Mouse (Mus musculus) megakaryocyte progenitor cell, adult 5-6 weeks (primary cell): ENCODE measurements around the gene Shank2. TPM values are rescaled to one million over a fixed set of nuclear protein-coding genes. Genes with fewer than 3 reads are reported as not detected.

Experiments
- ATAC-seq: replicated peaks from 2 replicates; pipeline ENCODE4 v1.8.0; 2016; ENCODE audit warnings: mild to moderate bottlenecking, moderate TSS enrichment, inconsistent platforms; ENCODE audit not compliant: poor library complexity
- total RNA-seq, 2 experiments: library from RNA; stranded (forward) in 1 of 2; stranded (reverse) in 1 of 2; fragments of 157-497, 149-512 nt in 1 of 2; fragments of 200-1000 nt in 1 of 2; gene quantifications; 2 replicates each; pipeline versions ENCODE4 v1.2.3 to v1.2.4; 2015 to 2017

The Shank2 gene
- total RNA-seq, 2 experiments from 2014 or later, result not detected

GRCm38 (mm10) chr7:144160066-144160465 lies 158.3 kb downstream of the Shank2 start:
- no peak for ATAC-seq

GRCm38 (mm10) chr7:144160646-144161249 lies 159.0 kb downstream of the Shank2 start:
- ATAC-seq, result no peak

GRCm38 (mm10) chr7:144170272-144170671 lies 168.5 kb downstream of the Shank2 start:
- ATAC-seq, result no peak

- ATAC-seq, result no peak
Measured at GRCm38 (mm10) chr7:144170686-144171085, 169.0 kb downstream of the Shank2 start.

DNA sequence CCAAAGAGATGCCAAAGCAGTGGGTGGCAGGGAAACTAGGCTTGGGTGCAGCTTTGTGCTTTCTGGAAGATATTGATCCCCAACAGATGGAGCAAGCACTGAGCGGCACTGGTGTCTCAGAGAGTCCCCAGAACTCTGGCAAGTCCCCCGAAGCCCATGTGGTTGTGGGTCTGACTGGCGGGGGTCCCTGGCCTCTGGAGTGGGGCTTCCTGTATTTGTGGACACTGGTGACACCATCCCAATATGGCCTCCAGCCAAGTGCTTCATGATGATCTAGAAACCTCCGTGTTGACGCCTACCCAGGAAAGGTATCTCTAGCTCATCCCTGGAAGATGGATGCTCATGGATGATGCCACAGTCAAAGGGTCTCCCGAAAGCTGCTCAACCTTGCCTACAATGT lies 172.1 kb downstream of the Shank2 start:
- no peak for ATAC-seq

DNA sequence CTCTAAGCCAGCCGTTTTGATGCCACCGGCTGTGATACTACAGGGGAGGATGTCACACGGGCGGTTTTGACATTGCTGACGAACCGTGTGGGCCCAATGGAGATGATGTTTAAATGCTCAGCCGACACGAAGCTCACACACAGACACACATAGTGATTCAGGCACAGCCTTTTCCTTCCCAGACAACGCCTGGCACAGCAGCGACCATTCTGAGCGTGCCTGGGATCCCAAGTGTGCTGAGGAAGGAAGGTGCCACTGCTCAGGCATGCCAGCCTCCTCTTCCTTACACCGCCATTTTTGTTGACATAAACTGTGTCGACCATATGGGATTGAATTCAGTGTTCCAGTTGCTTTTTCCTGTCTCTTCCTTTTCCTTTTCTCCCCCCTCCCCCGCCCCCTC lies 172.6 kb downstream of the Shank2 start:
- no peak for ATAC-seq

DNA sequence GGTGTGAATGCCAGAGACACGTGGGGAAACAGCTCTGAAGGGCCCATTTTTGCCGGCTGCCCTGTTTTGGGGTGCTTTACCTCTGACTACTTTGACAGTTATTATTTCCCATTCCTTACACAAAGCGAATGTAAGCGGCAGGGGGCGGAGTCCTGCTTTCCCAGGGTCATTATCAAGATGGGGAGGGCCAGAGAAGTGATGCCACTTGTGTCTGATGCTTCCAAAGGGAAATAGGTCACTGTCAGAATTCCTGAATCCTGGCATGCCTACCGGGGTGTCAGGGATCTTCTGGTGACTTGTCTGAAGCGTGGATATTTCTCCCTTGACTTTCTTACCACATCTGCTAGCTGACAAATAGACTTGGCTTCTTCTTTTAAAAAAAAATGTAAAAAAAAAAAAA lies 173.3 kb downstream of the Shank2 start:
- ATAC-seq, result no peak

DNA sequence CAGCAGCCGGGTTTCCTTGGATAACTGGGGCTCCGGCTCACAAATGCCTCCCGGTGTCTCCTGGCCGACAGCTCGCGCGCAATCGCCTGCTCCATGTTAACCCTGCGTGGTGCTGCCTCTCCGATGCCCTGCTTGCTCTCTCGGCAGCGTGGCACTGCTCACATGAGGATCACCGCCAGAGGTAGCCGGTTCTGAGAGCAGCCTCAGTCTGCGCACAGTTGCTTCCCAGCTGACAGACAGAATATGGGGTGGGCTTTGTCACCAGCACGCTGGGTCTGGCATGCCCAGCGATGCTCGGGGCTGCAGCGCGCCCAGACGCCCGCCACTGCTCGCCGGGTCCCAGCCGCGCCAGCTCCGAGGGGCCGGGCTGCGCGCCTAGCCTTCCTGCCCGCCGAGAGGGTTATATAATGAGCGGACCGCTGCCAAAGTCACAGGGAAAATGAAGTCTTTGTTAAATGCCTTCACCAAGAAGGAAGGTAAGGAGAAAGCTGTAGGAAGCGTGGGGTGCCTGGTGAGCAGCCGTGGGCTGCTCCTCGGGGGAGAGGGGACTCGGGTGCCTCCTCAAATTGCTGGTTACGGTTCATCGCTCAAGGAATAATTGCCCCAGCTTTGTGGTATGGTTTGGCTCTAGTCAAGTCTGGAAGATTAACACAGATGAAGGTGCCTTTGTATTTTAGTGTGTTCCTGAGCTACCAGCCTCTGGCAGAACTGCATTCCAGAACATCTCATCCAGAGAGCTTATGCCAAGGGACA lies 173.9 kb downstream of the Shank2 start:
- no peak for ATAC-seq

DNA sequence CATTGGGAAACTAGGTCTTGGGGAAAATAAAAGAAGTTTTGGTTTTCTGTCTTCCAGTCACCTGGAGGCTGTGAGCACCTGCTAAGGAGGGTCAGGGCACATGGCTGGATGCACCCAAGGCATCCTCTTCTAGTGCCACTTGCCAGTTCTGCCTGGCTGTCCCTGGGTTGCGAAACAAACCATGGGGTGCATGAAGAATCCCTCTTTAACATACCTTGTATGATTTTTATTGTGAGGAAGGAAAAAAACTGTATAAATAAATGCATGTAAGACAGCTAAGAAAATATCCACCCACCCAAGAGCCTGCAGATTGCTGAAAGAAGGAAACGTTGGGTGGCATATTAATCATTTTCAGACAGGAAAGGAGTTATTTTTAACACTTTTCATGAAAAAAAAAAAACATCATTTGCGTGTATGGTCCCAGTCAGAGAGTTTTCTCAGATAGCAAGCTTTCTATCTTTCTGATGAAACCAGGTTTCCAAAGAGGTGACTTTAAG lies 174.6 kb downstream of the Shank2 start:
- no peak for ATAC-seq

- no peak for ATAC-seq
Measured at GRCm38 (mm10) chr7:144179436-144179835, 177.7 kb downstream of the Shank2 start.

DNA sequence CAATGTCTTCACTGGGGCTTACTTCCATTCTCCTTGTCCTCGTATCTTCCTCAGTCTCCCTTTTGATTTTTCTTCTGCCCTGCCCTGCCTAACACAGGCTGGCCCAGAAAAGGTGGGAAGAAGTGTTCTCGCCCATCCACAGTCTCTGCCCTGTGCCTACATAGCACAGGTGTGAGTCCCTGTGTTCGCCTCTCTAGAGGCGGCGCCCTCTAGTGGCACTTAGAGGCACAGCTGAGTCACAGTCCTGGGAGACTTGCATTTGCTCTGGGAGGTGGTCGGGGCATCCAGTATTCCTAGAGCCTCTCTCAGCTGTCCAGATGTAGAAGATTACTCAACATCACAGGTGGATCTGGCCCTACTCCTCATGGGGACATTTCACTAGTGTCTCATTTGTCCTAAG lies 179.2 kb downstream of the Shank2 start:
- peak; percentile 78 for ATAC-seq

DNA sequence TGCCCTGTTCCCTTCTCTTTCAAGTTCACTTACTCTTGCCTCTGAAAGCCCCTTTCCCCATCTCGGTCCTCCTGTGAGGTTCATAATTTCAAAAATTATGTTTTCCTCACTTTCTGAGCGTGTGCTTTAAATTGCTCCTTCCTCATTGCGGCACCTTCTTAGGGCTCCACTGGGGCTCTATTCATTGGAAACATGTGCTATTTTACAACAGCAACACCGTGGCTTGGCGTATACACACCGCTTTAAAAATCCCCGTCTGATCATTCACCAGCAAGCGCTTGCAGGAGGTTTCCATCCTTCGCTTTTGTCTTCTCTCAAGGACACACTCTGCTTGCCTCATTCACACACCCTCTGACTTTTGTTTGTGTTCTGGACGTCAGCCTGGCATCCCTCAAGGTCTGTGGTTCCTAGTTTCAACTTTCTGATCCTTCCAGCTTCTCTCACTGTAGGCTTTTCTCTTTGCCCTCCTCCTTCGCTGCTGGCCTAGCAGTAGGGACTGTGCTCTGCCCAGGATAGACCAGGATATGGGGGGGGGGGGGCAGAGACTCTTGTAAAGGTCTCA lies 186.2 kb downstream of the Shank2 start:
- ATAC-seq, result no peak

DNA sequence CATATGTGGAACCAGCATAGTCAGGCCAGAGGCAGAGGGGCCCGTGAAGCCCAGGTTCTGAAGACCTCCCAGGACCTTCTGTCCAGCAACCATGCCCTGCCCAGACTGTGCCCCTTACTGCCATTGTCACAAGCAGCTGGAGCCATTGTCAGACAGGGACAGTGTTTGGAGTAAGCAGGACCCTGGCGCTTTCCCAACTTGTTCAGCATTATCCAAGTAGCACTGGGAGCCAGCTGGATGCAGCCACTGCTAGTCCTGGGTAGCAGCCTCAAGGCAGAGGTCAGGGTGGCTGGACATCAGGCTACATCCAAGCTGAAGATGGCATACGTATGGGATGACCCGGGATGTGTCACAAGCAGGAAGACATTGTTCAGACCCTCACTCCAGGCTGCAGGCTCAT lies 187.7 kb downstream of the Shank2 start:
- ATAC-seq, result no peak

DNA sequence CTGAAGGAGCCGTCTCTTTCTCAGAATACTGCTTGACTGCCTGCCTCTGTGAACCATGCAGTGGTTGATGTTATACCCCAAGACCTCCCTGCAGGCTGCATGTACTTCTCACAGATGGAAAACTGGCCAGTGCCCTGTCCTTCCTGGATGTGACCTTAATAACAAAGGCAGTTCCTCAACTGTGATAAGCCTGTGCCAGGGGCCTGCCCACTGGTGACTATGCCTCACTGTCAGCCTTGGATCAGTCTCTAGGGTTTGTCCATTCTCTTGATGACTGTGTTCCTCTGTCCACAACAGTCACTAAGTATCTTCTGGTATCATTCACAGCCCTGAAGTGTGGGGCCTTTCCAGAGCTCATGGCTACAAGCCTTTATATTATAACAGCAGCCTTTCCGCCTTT lies 196.8 kb downstream of the Shank2 start:
- no peak for ATAC-seq

DNA sequence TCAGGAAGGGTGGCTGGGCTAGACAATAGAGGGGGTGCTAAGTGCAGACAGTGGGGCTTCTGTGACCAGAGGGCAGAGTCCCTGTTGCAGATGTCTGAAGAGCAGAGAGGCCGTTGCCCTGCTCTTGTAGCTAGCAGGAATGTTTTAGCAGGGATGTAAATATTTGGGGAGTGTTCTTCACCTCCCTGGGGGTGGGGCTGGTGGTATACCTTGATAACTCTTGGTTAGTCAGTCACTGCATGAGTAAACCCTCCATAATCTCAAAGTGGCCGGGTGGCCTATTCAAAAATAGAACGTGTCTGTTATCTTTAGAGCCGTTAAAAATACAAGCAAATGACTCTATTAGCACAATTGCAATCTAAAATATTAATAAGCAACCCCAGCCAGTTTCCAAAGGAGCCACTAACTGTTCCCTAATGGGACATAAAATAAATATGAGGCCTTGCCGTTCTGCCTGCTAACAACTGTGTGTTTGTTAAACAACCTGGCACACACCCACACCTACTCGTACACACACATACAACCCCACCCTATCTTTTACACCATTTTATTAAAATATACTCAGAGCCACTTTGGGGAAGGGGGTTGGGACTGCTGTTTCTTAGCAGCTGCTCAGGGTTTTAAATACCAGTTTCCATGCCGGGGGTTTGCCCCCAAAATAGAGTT lies 200.4 kb downstream of the Shank2 start:
- ATAC-seq, result no peak

DNA sequence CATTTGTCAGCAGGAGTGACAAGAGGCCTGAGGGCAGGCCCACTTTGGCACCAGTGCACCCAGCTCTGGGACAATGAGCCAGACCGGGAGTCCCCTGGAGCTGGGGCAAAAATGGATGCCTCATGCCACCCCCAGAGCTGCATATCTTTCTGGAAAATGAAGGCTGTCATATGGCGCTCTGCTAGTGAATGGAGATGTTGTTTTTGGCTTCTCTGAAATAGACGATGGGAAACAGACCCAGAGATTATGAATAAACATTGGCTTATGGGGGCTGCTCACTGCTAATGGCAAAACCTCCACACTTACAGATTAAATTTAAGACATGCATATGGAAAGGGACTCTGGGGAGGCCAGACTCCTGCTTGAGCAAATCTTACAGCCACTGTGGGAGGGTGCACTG lies 202.6 kb downstream of the Shank2 start:
- ATAC-seq, result no peak

GRCm38 (mm10) chr7:144205161-144205560 lies 203.4 kb downstream of the Shank2 start:
- ATAC-seq, result no peak

DNA sequence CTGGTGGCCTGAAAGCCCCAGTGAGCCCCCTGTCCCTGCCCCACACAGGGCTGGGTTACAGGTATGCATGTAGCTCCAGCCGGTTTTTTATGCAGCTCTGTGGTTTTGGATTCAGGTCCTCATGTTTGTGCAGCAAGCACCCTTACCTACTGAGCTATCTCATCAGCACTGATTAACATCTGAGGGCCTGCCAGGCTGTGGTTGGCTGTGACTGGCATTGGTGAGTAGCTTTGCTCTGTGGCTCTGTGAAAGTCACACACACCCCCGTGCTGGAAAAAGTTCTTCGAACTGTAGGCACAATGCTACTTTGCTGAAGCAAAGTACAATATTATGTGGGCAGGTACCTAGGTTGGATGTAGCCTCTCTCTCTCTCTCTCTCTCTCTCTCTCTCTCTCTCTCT lies 204.1 kb downstream of the Shank2 start:
- ATAC-seq, result no peak

- ATAC-seq, result no peak
Measured at GRCm38 (mm10) chr7:144206254-144206653, 204.5 kb downstream of the Shank2 start.

DNA sequence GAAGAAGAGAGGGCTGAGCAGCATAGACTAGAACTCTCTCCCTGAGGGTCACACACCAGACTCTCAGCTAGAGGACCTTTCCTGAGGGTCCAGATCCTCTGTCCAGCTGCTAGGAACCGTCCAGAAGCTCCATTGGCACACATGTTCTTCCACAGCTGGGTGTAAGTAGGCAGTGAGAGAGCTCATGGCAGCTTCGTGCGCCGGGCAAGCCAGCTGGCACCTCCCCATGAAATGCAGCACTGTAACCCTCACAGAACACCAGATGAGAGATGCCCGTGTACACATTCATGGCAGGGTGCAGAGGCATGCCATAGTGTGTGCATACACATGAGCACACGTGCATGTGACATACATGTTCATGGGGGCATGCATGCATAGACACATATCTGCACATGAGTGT lies 205.4 kb downstream of the Shank2 start:
- no peak for ATAC-seq

GRCm38 (mm10) chr7:144207849-144208248 lies 206.1 kb downstream of the Shank2 start:
- ATAC-seq, result no peak; the same call in 1 of the 2 replicates

DNA sequence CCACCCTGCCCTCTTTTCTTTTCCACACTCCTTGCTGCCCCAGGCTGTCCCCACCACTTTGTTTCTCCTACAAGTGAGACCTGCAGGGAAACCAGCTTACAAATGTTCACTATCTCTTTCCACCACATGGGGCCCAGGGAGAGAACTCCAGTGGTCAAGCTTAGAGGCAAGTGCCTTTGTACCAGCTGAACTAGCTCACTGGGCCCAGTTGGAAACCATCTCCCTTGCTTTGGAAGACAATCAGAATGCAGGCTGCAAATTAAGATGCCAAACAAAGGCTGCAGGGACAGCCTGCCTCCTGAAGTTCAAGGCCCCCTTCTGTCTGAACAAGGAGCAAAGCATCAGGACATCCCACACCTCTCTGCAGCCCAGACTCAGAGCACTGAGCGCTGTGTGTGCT lies 206.9 kb downstream of the Shank2 start:
- no peak for ATAC-seq
